Mouse (Mus musculus): Measurements from ENCODE around the gene Mcm8. TPM values are rescaled to one million over a fixed set of nuclear protein-coding genes. Genes with fewer than 3 reads are reported as not detected.
A peak's percentile ranks its signal among the peaks of the same experiment; 100 is the strongest.

Mcm8 gene
- 1 to 10 TPM; 3.4 to 4.7 TPM for total RNA-seq (2021)
- long read RNA-seq, experiment 1, transcript Mcm8-201 (19 exons, 3,179 nt) = major isoform, 7 of 8 reads
- long read RNA-seq, experiment 1, partial matches to known transcripts = 0 of 8 reads
- long read RNA-seq, experiment 1, other reads (novel, unspliced or antisense) = 1 of 8 reads
- long read RNA-seq, experiment 2, partial matches to known transcripts = 0 of 1 reads
- long read RNA-seq, experiment 2, other reads (novel, unspliced or antisense) = 0 of 1 reads

- peak; percentile 93 to 95 for DNase-seq
Measured at GRCm38 (mm10) chr2:132815608-132816314, at the start of gene Mcm8, which contains the start of gene Trmt6. Gene Mcm8 (plus strand): TSS chr2:132816141. Gene Trmt6 (minus strand): TSS chr2:132816055.

DNA sequence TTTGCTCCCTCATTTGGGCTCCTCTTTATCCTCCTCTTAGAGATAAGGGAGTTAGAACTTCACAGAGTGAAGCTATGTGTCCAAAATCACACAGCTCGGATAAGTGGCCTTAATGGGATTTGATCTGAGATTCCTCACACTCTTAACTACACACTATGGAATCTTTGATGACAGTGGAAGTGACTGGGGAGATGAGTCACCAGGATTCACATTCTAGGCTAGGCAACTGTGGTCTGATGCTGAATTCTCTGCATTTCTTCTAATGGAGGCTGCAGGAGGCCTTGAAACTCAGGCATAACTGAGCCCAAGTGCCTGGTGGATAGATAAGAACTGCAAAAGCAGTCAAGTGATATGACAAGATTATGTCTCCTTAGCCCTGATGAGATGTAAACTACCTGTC is 45.1 kb upstream of the Mcm8 start:
- no peak for DNase-seq

DNA sequence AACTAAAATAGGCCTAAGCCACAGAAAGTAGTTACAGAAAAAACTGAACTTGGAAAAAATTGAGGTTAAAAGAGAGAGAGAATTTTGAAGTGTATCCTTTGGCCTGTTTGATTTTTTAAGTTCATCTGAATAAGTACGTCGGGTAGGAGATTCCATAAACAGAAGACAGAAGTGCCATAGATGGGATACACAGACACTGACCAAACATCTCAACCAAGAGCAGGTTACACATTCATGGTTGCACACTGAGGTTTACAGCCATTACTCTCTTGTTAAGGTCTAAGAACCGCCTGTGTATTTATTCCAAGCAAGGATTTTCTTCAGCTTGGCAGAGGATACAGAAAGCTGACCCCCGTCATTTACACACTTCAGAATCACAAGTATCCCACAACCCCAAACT is 35.0 kb upstream of the Mcm8 start, which contains the start of gene Chgb:
Gene Chgb (plus strand): TSS at position 301 of the 400 bp plus-strand sequence.
- no peak for DNase-seq

DNA sequence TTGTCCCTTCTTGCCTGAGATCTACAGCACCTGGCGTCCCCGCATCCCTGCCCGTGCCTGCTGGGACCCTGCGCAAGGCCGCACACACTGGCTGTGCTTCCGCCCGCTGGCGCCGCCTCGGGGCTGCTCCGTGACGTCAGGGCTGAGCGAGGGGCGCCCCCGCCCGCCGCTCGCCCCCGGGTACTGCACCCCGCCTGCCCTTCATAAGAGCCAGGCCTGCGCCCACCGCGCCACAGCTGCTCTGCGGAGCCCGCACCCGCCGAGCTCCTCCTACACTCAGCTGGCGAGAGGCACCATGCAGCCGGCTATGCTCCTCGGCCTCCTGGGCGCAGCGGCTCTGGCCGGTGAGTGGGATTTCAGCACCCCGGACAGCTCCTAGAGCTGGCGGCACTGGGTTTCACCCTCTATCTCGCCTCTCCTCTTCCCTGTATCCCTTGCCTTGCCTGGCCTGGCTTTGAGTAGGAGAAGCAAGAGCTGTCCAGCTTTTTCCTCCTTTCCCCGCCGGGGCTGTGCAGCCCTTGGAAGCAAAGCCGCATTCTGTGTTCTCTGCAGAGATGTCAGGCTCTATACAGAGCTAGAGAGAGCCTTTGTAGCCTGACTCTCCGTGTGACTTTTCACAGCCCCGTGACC is 34.4 kb upstream of the Mcm8 start:
- DNase-seq = peak; percentile 95 to 96

GRCm38 (mm10) chr2:132784039-132784438 is 31.9 kb upstream of the Mcm8 start:
- DNase-seq = no peak

DNA sequence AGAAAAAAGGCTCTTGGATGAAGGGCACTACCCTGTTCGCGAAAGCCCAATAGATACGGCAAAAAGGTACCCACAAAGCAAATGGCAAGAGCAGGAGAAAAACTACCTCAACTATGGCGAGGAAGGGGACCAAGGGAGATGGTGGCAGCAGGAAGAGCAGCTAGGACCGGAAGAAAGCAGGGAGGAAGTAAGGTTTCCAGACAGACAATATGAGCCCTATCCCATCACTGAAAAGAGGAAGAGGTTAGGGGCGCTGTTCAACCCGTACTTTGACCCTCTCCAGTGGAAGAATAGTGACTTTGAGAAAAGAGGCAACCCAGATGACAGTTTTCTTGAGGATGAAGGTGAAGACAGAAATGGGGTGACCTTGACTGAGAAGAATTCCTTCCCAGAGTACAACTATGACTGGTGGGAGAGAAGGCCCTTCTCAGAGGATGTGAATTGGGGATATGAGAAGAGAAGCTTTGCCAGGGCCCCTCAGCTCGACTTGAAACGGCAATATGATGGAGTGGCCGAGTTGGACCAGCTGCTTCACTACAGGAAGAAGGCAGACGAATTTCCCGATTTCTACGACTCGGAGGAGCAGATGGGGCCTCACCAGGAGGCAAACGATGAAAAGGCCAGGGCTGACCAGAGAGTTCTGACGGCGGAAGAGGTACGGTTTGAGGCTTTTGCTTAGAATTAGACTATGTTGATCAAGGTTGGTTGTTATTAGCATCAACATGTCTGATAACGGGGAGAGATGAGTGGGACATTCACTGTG is 22.3 kb upstream of the Mcm8 start:
- no peak for DNase-seq

DNA sequence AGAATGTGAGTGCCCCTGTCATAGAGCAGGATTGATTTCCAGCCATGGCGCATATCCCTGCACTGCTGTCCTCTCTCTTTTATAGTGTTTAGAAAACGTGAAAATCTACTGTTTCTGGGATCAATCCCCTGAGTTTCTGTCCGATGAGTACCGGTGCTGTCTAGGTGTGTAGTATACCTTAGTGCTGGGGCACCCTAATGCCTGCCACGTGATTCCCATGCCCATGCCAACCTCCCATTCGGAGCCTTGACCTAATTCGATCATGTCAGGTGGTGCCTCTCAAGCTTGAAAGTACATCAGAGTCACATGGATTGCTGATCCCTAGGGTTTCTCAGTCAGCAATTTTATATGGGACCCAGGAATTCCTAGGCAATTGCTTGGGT is 21.7 kb upstream of the Mcm8 start:
- no peak for DNase-seq

DNA sequence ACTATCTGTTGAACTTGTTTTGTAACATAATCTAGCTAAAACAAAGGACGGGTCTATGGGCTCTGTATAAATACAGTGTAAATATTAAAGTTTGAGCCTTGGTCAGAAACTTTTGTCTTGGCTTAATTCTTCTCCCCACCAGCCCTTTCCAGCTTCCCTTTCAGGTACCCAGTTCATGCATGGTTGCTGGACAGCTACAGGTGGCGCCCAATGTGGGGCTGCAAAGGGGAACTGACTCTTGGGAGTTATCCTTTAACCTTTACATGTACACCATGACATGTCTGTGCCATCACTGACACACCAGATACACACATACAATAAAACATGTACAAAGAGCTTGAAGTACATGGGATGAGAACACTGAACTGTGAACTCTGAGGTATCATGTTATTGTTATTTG is 13.0 kb upstream of the Mcm8 start:
- no peak for DNase-seq

DNA sequence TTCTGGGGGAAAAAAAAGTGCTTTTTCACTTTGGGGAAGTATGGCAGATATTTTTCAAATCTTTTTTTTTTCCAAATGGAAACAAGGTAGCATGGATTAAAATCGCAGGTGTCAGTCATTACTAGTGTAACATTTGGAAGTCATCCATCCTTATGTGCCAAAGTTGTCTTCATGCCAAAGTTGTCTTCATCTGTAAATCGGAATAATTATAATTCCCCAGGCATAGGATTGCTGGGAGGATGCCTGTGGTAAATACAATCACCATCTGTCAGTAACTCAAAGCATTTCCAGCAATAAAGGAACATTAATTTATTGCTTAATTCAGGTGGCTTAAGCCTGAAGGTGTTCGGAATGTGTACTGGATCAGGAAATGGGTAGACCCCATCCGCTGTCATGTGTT is 25.1 kb downstream of the Mcm8 start:
- DNase-seq = no peak

- DNase-seq = peak; percentile 95 to 97
Measured at GRCm38 (mm10) chr2:132846407-132847358, 30.7 kb downstream of the Mcm8 start, which contains the start of gene Crls1. Gene Crls1 (plus strand): TSS chr2:132846666.

GRCm38 (mm10) chr2:132847581-132847980 is 31.6 kb downstream of the Mcm8 start:
- DNase-seq = peak in 1 of 2 experiments; percentile 37

DNA sequence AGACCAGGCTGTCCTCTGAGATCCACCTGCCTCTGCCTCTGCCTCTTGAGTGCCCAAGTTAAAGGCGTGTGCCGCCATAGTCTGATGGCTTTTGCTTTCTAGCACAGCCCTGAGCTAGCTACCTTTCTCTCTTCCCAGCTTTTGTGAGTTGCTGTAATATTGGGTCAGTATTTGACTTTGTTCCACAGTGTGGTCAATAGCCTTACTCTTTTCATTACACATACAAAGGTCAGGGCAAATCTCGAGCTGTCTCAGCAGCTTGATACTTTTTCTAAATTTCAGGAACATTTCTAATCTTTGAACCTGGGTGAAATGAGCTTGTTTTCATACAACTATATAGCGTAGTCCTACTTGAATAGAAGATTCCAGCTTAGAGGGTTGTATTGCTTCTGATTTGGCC is 32.4 kb downstream of the Mcm8 start:
- no peak for DNase-seq

GRCm38 (mm10) chr2:132849141-132849540 is 33.2 kb downstream of the Mcm8 start:
- DNase-seq = no peak

- DNase-seq = no peak
Measured at GRCm38 (mm10) chr2:132853051-132853450, 37.1 kb downstream of the Mcm8 start.

DNA sequence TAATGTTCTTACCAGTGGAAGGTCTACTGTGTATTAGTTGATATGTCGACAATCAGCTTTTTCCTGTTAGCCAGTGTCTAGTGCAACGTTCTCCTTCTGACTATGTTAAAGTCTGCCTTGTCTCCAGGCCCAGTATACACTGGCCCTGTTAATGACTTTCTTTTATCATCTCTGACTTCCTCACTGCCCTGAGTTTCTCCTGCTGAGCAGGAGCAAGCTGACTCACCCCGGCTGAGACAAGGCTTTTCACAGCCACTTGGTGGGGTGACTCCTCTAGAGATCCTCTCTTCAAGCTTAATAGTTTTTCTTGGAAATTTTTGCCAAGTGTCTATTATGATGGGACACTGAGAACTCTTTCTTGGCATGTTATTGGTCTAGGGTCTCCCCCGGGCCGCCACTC is 40.4 kb downstream of the Mcm8 start:
- DNase-seq = peak; percentile 47 to 55

DNA sequence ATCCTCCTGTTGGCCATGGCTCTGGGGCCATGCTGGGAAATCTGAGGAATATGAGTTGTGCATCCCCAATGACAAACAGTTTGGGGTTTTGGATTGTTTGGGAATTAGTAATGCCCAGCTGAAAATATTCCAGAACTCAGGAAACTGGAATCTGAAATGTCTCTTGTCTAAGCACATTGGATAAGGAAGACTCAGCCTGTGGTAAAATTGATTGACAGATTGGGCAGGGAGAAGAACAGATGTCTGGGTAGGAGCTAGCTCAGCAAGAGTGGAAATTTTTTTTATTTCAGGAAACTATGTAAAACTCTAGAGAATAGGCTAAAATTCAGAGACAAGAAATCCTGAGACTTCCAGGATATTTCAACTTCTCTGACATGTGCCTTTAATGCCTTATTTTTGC is 44.5 kb downstream of the Mcm8 start:
- no peak for DNase-seq

- no peak for DNase-seq
Measured at GRCm38 (mm10) chr2:132861456-132861855, 45.5 kb downstream of the Mcm8 start.

- no peak for DNase-seq
Measured at GRCm38 (mm10) chr2:132863325-132863724, 47.4 kb downstream of the Mcm8 start.

DNA sequence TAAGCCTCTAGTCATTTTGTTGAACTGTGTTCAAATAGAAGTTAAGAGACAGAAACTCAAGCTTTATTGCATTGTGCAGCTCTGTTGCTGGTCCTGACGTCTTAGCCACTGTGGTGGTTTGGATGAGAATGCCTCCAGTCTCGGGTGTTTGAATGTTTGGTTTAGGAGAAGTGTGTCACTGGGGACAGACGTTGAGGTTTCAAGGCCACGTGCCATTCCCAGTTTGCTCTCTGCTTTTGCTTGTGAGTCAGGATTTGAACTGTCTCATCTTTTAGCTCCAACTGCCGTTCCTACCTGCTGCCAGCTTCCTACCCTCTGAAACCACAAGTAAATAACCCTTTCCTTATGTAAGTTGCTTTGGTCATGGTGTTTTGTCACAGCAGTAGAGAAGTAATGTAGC is 51.6 kb downstream of the Mcm8 start:
- peak; percentile 63 to 68 for DNase-seq

- peak; percentile 53 to 74 for DNase-seq
Measured at GRCm38 (mm10) chr2:132869682-132870081, 53.7 kb downstream of the Mcm8 start.

- DNase-seq = peak; percentile 42 to 54
Measured at GRCm38 (mm10) chr2:132870286-132870685, 54.3 kb downstream of the Mcm8 start.

All from adrenal gland, postnatal 36 days (tissue).